ENCODE assay signal across 9 mouse cellular contexts in the genomic region with DNA sequence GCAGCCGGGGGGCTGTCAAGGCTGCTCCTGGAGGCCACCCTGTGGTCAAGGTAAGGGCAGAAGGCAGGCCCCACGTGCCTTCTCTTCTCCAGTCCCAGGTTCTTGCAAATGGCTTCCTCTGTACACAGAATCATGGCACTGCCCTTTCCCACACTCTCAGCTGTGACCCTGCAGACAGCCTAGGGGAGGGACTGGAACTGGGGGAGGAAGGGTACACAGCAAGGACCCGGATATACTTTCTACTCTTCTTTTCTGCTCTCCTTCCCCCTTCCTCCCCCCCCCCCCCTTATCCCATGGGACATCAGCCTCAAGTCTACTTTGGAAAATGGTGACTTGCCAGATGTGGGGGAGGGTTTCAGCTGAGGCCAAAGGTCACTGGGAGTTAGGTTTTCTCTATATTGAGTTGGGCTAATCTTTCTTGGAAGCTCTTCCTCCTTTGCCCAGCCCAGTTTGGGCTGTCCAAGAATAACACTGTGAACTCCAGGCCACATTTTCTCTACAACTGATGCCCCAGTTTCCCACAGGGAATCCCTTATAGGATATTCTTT. TPM values are rescaled to one million over a fixed set of nuclear protein-coding genes. Genes with fewer than 3 reads are reported as not detected.
DNase-seq lines count a peak whose midpoint lies in the region; ATAC-seq and TF ChIP-seq lines count a peak whose summit lies in the region.
"Had no signal": no experiment of that assay in that cellular context is flagged by ENCODE, and none has a peak within 500 bp of the region (broad histone marks: within the 10 kb centered on the region; RNA-seq: fewer than 3 reads in every experiment).

No protein-coding gene starts in this region.

- H3K9me3 ChIP-seq in midbrain, embryonic 10.5 days (replicated peaks): no peaks in the 10 kb centered on the region
- H3K9me3 ChIP-seq in midbrain, postnatal 0 days (ENCODE audit: low read length): no peaks in the 10 kb centered on the region
- H3K9me3 ChIP-seq in embryonic facial prominence, embryonic 15.5 days (replicated peaks): no peaks in the 10 kb centered on the region
- H3K9me3 ChIP-seq in stomach, embryonic 15.5 days: no peaks in the 10 kb centered on the region
- no peaks in the 10 kb centered on the region for H3K9me3 ChIP-seq in liver, embryonic 12.5 days (replicated peaks)

- H3K36me3 ChIP-seq in midbrain, embryonic 10.5 days: peaks cover 19% of the 10 kb centered on the region; the same call in 1 of the 2 replicates
- H3K36me3 ChIP-seq in midbrain, postnatal 0 days (ENCODE audit: insufficient read depth, low read length): no peaks in the 10 kb centered on the region
- peaks cover 52% of the 10 kb centered on the region for H3K36me3 ChIP-seq in embryonic facial prominence, embryonic 15.5 days
- H3K36me3 ChIP-seq in stomach, embryonic 15.5 days: peaks cover 26% of the 10 kb centered on the region
- no peaks in the 10 kb centered on the region for H3K36me3 ChIP-seq in liver, embryonic 12.5 days

- no peak for DNase-seq in midbrain, embryonic 10.5 days (ENCODE audit: low spot score)
- DNase-seq in midbrain, postnatal 0 days (ENCODE audit: low spot score): no peak
- DNase-seq in heart, postnatal 10 days: peak; percentile 55 to 59
- DNase-seq in ovary, postnatal 36 days (ENCODE audit: low spot score): no peak

- H3K4me3 ChIP-seq in midbrain, embryonic 10.5 days: peak overlapping the region; percentile 7; the same call in 1 of the 2 replicates
- H3K4me3 ChIP-seq in midbrain, postnatal 0 days (ENCODE audit: low read depth, low read length): no peak overlapping the region
- H3K4me3 ChIP-seq in embryonic facial prominence, embryonic 15.5 days (replicated peaks): peak overlapping the region; percentile 13; the same call in 1 of the 2 replicates
- no peak overlapping the region for H3K4me3 ChIP-seq in stomach, embryonic 15.5 days (replicated peaks)
- H3K4me3 ChIP-seq in liver, embryonic 12.5 days: no peak overlapping the region
- H3K4me3 ChIP-seq: erythroblast, embryonic 14.5 days had no signal

- intact Hi-C loops in heart, postnatal 10 days (cut with DNase I): no loop called here

- WGBS in midbrain, embryonic 10.5 days: 51% methylated on average over 3 of the region's 3 CpGs
- 41% methylated on average over 3 of the region's 3 CpGs for WGBS in midbrain, postnatal 0 days
- WGBS in embryonic facial prominence, embryonic 15.5 days: 50% methylated on average over 3 of the region's 3 CpGs
- WGBS in stomach, embryonic 15.5 days: 45% methylated on average over 3 of the region's 3 CpGs
- WGBS in liver, embryonic 12.5 days (ENCODE audit: insufficient replicate concordance): 32% methylated on average over 3 of the region's 3 CpGs

- ATAC-seq in midbrain, postnatal 0 days (ENCODE audit: low FRiP score): no peak
- no peak for ATAC-seq in embryonic facial prominence, embryonic 15.5 days (ENCODE audit: insufficient number of reproducible peaks, low FRiP score, low TSS enrichment, low read depth)
- no peak for ATAC-seq in stomach, embryonic 15.5 days (ENCODE audit: insufficient read depth, low FRiP score, low read depth)
- ATAC-seq in liver, embryonic 12.5 days: no peak

- H3K27ac ChIP-seq in midbrain, embryonic 10.5 days (replicated peaks): no peak overlapping the region; the same call in 1 of the 2 replicates
- no peak overlapping the region for H3K27ac ChIP-seq in midbrain, postnatal 0 days (ENCODE audit: low read depth, low read length)
- H3K27ac ChIP-seq in embryonic facial prominence, embryonic 15.5 days (replicated peaks): no peak overlapping the region
- H3K27ac ChIP-seq in stomach, embryonic 15.5 days: no peak overlapping the region
- H3K27ac ChIP-seq in liver, embryonic 12.5 days: no peak overlapping the region
- H3K27ac ChIP-seq: liver, embryonic 14.5 days had no signal

- TF ChIP-seq CTCF in midbrain, postnatal 0 days (IDR thresholded peaks at IDR 0.05): no peak

- H3K4me1 ChIP-seq in midbrain, embryonic 10.5 days: peaks cover 46% of the 10 kb centered on the region
- peaks cover 17% of the 10 kb centered on the region; the same call in 1 of the 2 replicates for H3K4me1 ChIP-seq in midbrain, postnatal 0 days (ENCODE audit: insufficient read depth, low read length)
- peaks cover 63% of the 10 kb centered on the region for H3K4me1 ChIP-seq in embryonic facial prominence, embryonic 15.5 days
- H3K4me1 ChIP-seq in stomach, embryonic 15.5 days: peaks cover 13% of the 10 kb centered on the region
- peaks cover 38% of the 10 kb centered on the region for H3K4me1 ChIP-seq in liver, embryonic 12.5 days

- no peak overlapping the region for H3K4me2 ChIP-seq in midbrain, postnatal 0 days (ENCODE audit: low read depth, low read length, poor library complexity, severe bottlenecking)
- H3K4me2 ChIP-seq in embryonic facial prominence, embryonic 15.5 days (replicated peaks): peak overlapping the region; percentile 76
- H3K4me2 ChIP-seq in stomach, embryonic 15.5 days: 0 out of 2 replicates have a peak overlapping the region, but pooled peaks have one; percentile 2
- no peak overlapping the region for H3K4me2 ChIP-seq in liver, embryonic 12.5 days

- H3K9ac ChIP-seq in midbrain, postnatal 0 days (replicated peaks; ENCODE audit: low read length, poor library complexity, severe bottlenecking): no peak overlapping the region
- H3K9ac ChIP-seq in embryonic facial prominence, embryonic 15.5 days: no peak overlapping the region
- H3K9ac ChIP-seq in stomach, embryonic 15.5 days: no peak overlapping the region
- H3K9ac ChIP-seq in liver, embryonic 12.5 days: no peak overlapping the region
- H3K9ac ChIP-seq: liver, embryonic 14.5 days had no signal

- H3K27me3 ChIP-seq in midbrain, embryonic 10.5 days (ENCODE audit: low read depth, poor library complexity, severe bottlenecking): peaks cover 48% of the 10 kb centered on the region
- peaks cover 15% of the 10 kb centered on the region; the same call in 1 of the 2 replicates for H3K27me3 ChIP-seq in midbrain, postnatal 0 days (ENCODE audit: insufficient read depth, low read length)
- H3K27me3 ChIP-seq in embryonic facial prominence, embryonic 15.5 days: no peaks in the 10 kb centered on the region
- H3K27me3 ChIP-seq in stomach, embryonic 15.5 days (replicated peaks): no peaks in the 10 kb centered on the region
- H3K27me3 ChIP-seq in liver, embryonic 12.5 days (replicated peaks): peaks cover 86% of the 10 kb centered on the region

RNA-seq across cellular contexts. Expression of a gene that starts 5.8 kb away (rescaled TPM):
- 22.0 and 24.6 TPM in 2 replicates for polyA plus RNA-seq in midbrain, embryonic 10.5 days (2016; fragmentation: Nextera tagmentation; extraction: Ambion mirVana)
- 9.6 and 12.9 TPM in 2 replicates for total RNA-seq in midbrain, postnatal 0 days (2014; rRNA removed)
- 4.2 and 5.2 TPM in 2 replicates for polyA plus RNA-seq in midbrain, postnatal 0 days (2015; fragmentation: Nextera tagmentation; extraction: Ambion mirVana)
- polyA plus RNA-seq in embryonic facial prominence, embryonic 15.5 days (2015; fragmentation: Nextera tagmentation; extraction: Ambion mirVana): 106 and 115 TPM in 2 replicates
- 10 to 100 TPM; 11.1 to 12.1 TPM for total RNA-seq in heart, postnatal 10 days (2021)
- polyA plus RNA-seq in stomach, embryonic 15.5 days (2015; fragmentation: Nextera tagmentation; extraction: Ambion mirVana): 35.5 and 40.9 TPM in 2 replicates
- 3.3 and 5.3 TPM in 2 replicates for polyA plus RNA-seq in liver, embryonic 12.5 days (2016; fragmentation: Nextera tagmentation; extraction: Ambion mirVana)
- polyA plus RNA-seq: erythroblast, embryonic 14.5 days had no signal

RNA-seq across cellular contexts. Expression of a gene that starts 25.0 kb away (rescaled TPM):
- 22.3 and 25.1 TPM in 2 replicates for polyA plus RNA-seq in midbrain, embryonic 10.5 days (2016; fragmentation: Nextera tagmentation; extraction: Ambion mirVana)
- 36.4 and 42.0 TPM in 2 replicates for total RNA-seq in midbrain, postnatal 0 days (2014; rRNA removed)
- polyA plus RNA-seq in midbrain, postnatal 0 days (2015; fragmentation: Nextera tagmentation; extraction: Ambion mirVana): 6.8 and 7.2 TPM in 2 replicates
- polyA plus RNA-seq in embryonic facial prominence, embryonic 15.5 days (2015; fragmentation: Nextera tagmentation; extraction: Ambion mirVana): 20.8 and 25.0 TPM in 2 replicates
- total RNA-seq in heart, postnatal 10 days (2021): 10 to 100 TPM; 24.1 to 27.6 TPM
- polyA plus RNA-seq in stomach, embryonic 15.5 days (2015; fragmentation: Nextera tagmentation; extraction: Ambion mirVana): 15.4 and 18.5 TPM in 2 replicates
- 7.0 and 8.2 TPM in 2 replicates for polyA plus RNA-seq in liver, embryonic 12.5 days (2016; fragmentation: Nextera tagmentation; extraction: Ambion mirVana)

RNA-seq across cellular contexts. Expression of a gene that starts 40.1 kb away (rescaled TPM):
- polyA plus RNA-seq in midbrain, embryonic 10.5 days (2016; fragmentation: Nextera tagmentation; extraction: Ambion mirVana): 6.9 and 7.1 TPM in 2 replicates
- total RNA-seq in midbrain, postnatal 0 days (2014; rRNA removed): 0.27 TPM in 1 of 2 replicates, not detected in the other
- polyA plus RNA-seq in midbrain, postnatal 0 days (2015; fragmentation: Nextera tagmentation; extraction: Ambion mirVana): 1.3 and 3.0 TPM in 2 replicates
- 34.5 and 41.3 TPM in 2 replicates for polyA plus RNA-seq in embryonic facial prominence, embryonic 15.5 days (2015; fragmentation: Nextera tagmentation; extraction: Ambion mirVana)
- total RNA-seq in heart, postnatal 10 days (2021): 1 to 10 TPM; 6.6 to 9.7 TPM
- polyA plus RNA-seq in stomach, embryonic 15.5 days (2015; fragmentation: Nextera tagmentation; extraction: Ambion mirVana): 32.0 and 36.9 TPM in 2 replicates
- polyA plus RNA-seq in liver, embryonic 12.5 days (2016; fragmentation: Nextera tagmentation; extraction: Ambion mirVana): 29.1 and 30.0 TPM in 2 replicates

RNA-seq across cellular contexts. Expression of a gene that starts 44.9 kb away (rescaled TPM):
- polyA plus RNA-seq in midbrain, embryonic 10.5 days (2016; fragmentation: Nextera tagmentation; extraction: Ambion mirVana): 5.4 and 6.5 TPM in 2 replicates
- 3.6 and 4.0 TPM in 2 replicates for total RNA-seq in midbrain, postnatal 0 days (2014; rRNA removed)
- polyA plus RNA-seq in midbrain, postnatal 0 days (2015; fragmentation: Nextera tagmentation; extraction: Ambion mirVana): 1.7 TPM in 2 replicates
- 17.4 and 22.2 TPM in 2 replicates for polyA plus RNA-seq in embryonic facial prominence, embryonic 15.5 days (2015; fragmentation: Nextera tagmentation; extraction: Ambion mirVana)
- 10 to 100 TPM; 21.1 to 21.9 TPM for total RNA-seq in heart, postnatal 10 days (2021)
- polyA plus RNA-seq in stomach, embryonic 15.5 days (2015; fragmentation: Nextera tagmentation; extraction: Ambion mirVana): 6.3 and 8.0 TPM in 2 replicates
- 2.9 and 3.6 TPM in 2 replicates for polyA plus RNA-seq in liver, embryonic 12.5 days (2016; fragmentation: Nextera tagmentation; extraction: Ambion mirVana)

RNA-seq across cellular contexts. Expression of a gene that starts 55.4 kb away (rescaled TPM):
- polyA plus RNA-seq in midbrain, embryonic 10.5 days (2016; fragmentation: Nextera tagmentation; extraction: Ambion mirVana): 0.14 and 0.16 TPM in 2 replicates
- 0.66 and 1.8 TPM in 2 replicates for total RNA-seq in midbrain, postnatal 0 days (2014; rRNA removed)
- 0.43 and 0.54 TPM in 2 replicates for polyA plus RNA-seq in midbrain, postnatal 0 days (2015; fragmentation: Nextera tagmentation; extraction: Ambion mirVana)
- polyA plus RNA-seq in embryonic facial prominence, embryonic 15.5 days (2015; fragmentation: Nextera tagmentation; extraction: Ambion mirVana): 0.33 and 0.35 TPM in 2 replicates
- under 1 TPM; 0.22 to 0.38 TPM for total RNA-seq in heart, postnatal 10 days (2021)
- polyA plus RNA-seq in stomach, embryonic 15.5 days (2015; fragmentation: Nextera tagmentation; extraction: Ambion mirVana): 0.42 and 0.46 TPM in 2 replicates
- polyA plus RNA-seq in liver, embryonic 12.5 days (2016; fragmentation: Nextera tagmentation; extraction: Ambion mirVana): 0.25 TPM in 2 replicates
- polyA plus RNA-seq: erythroblast, embryonic 14.5 days had no signal

Comparison
In these comparisons a context has a peak if more than half of its experiments do, and no peak if none do; other contexts are left out.
1. H3K4me3 ChIP-seq: peak in midbrain, embryonic 10.5 days (single experiment) and embryonic facial prominence, embryonic 15.5 days (single experiment); none in midbrain, postnatal 0 days (single experiment), stomach, embryonic 15.5 days (single experiment) and liver, embryonic 12.5 days (single experiment).
2. DNase-seq: peak in heart, postnatal 10 days (2 of 2); none in midbrain, embryonic 10.5 days (single experiment), midbrain, postnatal 0 days (single experiment) and ovary, postnatal 36 days (single experiment).
3. H3K4me2 ChIP-seq: peak in embryonic facial prominence, embryonic 15.5 days (single experiment) and stomach, embryonic 15.5 days (single experiment); none in midbrain, postnatal 0 days (single experiment) and liver, embryonic 12.5 days (single experiment).